Mouse (Mus musculus) ES-Bruce4 (cell line): ENCODE measurements around the gene Ppil2. TPM values are rescaled to one million over a fixed set of nuclear protein-coding genes. Genes with fewer than 3 reads are reported as not detected.

Experiments
- H3K27ac ChIP-seq: 2 replicates; pipeline ENCODE4 v1.5.1; 2012; ENCODE audit warnings: low read length, inconsistent platforms; ENCODE audit not compliant: insufficient read depth
- H3K27me3 ChIP-seq: 2 replicates; pipeline ENCODE4 v1.6.1; 2012; ENCODE audit warnings: mild to moderate bottlenecking, low read length, inconsistent platforms; ENCODE audit not compliant: control insufficient read depth, poor library complexity, insufficient read depth, severe bottlenecking
- H3K36me3 ChIP-seq: 2 replicates; pipeline ENCODE4 v1.6.1; 2012; ENCODE audit warnings: inconsistent platforms, mild to moderate bottlenecking, low read length, moderate library complexity; ENCODE audit not compliant: control insufficient read depth, poor library complexity, insufficient read depth, severe bottlenecking
- H3K4me1 ChIP-seq: one replicate; pipeline ENCODE4 v1.8.1; 2011; ENCODE audit warnings: low read length; ENCODE audit not compliant: control insufficient read depth, insufficient read depth
- H3K4me3 ChIP-seq: 2 replicates; pipeline ENCODE4 v1.5.1; 2011; ENCODE audit warnings: low read depth, mild to moderate bottlenecking, low read length
- H3K9ac ChIP-seq: 2 replicates; pipeline ENCODE4 v1.6.1; 2012; ENCODE audit warnings: low read depth, mild to moderate bottlenecking, inconsistent platforms; ENCODE audit not compliant: poor library complexity, severe bottlenecking
- H3K9me3 ChIP-seq: replicated peaks from 2 replicates; pipeline ENCODE4 v1.6.1; 2012; ENCODE audit warnings: mild to moderate bottlenecking, low read length, inconsistent platforms; ENCODE audit not compliant: control insufficient read depth, poor library complexity, insufficient read depth, severe bottlenecking
- CTCF ChIP-seq: IDR thresholded peaks from one replicate; pipeline ENCODE4 v1.8.1; 2011; ENCODE audit warnings: low read depth, low read length
- EP300 ChIP-seq: IDR thresholded peaks from 2 replicates; pipeline ENCODE4 v1.6.1; 2011; ENCODE audit warnings: low read depth, low read length; ENCODE audit not compliant: insufficient read depth
- POLR2A ChIP-seq: IDR thresholded peaks from one replicate; pipeline ENCODE4 v1.8.1; 2011; ENCODE audit warnings: low read length; ENCODE audit not compliant: insufficient read depth
- polyA plus RNA-seq: library from polyadenylated mRNA; stranded (reverse); fragments of >200 nt; gene quantifications from 2 replicates; pipeline ENCODE4 v1.2.4, GENCODE M21; 2011; ENCODE audit warnings: low read depth; ENCODE audit not compliant: missing spikeins, insufficient read depth, insufficient read length

The Ppil2 gene
- polyA plus RNA-seq, 1 experiment: 139 TPM

GRCm38 (mm10) chr16:17147391-17147929, 36.4 kb upstream of the Ppil2 start:
- Histone ChIP-seq H3K4me1 (no peaks in the 10 kb centered on the region), H3K36me3 (peaks cover 1% of the 10 kb centered on the region; the same call in 1 of the 2 replicates), H3K27ac (no peak overlapping the region), H3K9me3 (no peaks in the 10 kb centered on the region), H3K9ac (peak overlapping the region; percentile 66), H3K27me3 (no peaks in the 10 kb centered on the region), H3K4me3 (peak overlapping the region; percentile 69)
- TF ChIP-seq CTCF (no peak), EP300 (0 out of 2 replicates have a peak, but pooled peaks have one; percentile 20)

- Histone ChIP-seq H3K27me3 (no peaks in the 10 kb centered on the region), H3K4me3 (peak within 1 kb of the TSS; percentile 69), H3K27ac (no peak within 1 kb of the TSS)
These were observed 35.7 kb upstream of the Ppil2 start, which contains the start of gene Ccdc116 for GRCm38 (mm10) chr16:17146772-17147235. TSS of gene Ccdc116 (minus strand) at chr16:17147229.

GRCm38 (mm10) chr16:17144339-17144738, 33.3 kb upstream of the Ppil2 start, which contains the start of gene Ydjc:
TSS of gene Ydjc (plus strand) at chr16:17144621.
- H3K27me3 ChIP-seq: no peaks in the 10 kb centered on the region
- no peak within 1 kb of the TSS for H3K9ac ChIP-seq
- H3K4me1 ChIP-seq: no peaks in the 10 kb centered on the region
- no peak for TF ChIP-seq EP300
- TF ChIP-seq POLR2A: no peak
- no peak for TF ChIP-seq CTCF
- no peaks in the 10 kb centered on the region for H3K36me3 ChIP-seq
- peak within 1 kb of the TSS; percentile 4; the same call in 1 of the 2 replicates for H3K4me3 ChIP-seq
- no peaks in the 10 kb centered on the region for H3K9me3 ChIP-seq
- H3K27ac ChIP-seq: peak within 1 kb of the TSS; percentile 34

More at GRCm38 (mm10) chr16:17146772-17147235, 35.7 kb upstream of the Ppil2 start, which contains the start of gene Ccdc116:
- Histone ChIP-seq H3K4me1 (no peaks in the 10 kb centered on the region), H3K9me3 (no peaks in the 10 kb centered on the region), H3K9ac (peak within 1 kb of the TSS; percentile 66), H3K36me3 (no peaks in the 10 kb centered on the region)
- TF ChIP-seq EP300: 0 out of 2 replicates have a peak, but pooled peaks have one; percentile 33
- TF ChIP-seq CTCF: peak; percentile 41
- TF ChIP-seq POLR2A: peak; percentile 61

- no peak for TF ChIP-seq POLR2A
- TF ChIP-seq EP300: no peak
- TF ChIP-seq CTCF: no peak
- no peaks in the 10 kb centered on the region for H3K36me3 ChIP-seq
- H3K27ac ChIP-seq: no peak overlapping the region
- no peak overlapping the region for H3K4me3 ChIP-seq
- no peaks in the 10 kb centered on the region for H3K27me3 ChIP-seq
- H3K4me1 ChIP-seq: no peaks in the 10 kb centered on the region
- H3K9me3 ChIP-seq: no peaks in the 10 kb centered on the region
- no peak overlapping the region for H3K9ac ChIP-seq
These were observed 26.3 kb upstream of the Ppil2 start for GRCm38 (mm10) chr16:17137355-17137754.

DNA sequence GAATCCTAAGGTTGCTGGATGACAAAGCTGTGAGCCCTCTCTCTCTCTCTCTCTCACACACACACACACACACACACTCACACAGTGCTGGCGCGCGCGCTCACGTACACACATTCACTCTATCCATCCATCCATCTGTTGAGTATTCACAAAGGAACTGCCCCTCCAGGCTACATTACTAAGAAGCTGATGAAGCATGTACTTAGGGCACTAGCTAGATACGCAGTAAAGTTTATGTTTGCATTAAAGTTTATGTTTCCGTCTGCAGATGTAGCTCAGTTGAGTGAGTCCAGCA, 21.8 kb upstream of the Ppil2 start:
- peak overlapping the region; percentile 63 for H3K9ac ChIP-seq
- no peaks in the 10 kb centered on the region for H3K36me3 ChIP-seq
- no peaks in the 10 kb centered on the region for H3K9me3 ChIP-seq
- no peaks in the 10 kb centered on the region for H3K4me1 ChIP-seq
- TF ChIP-seq CTCF (no peak), EP300 (no peak), POLR2A (no peak)
- peak overlapping the region; percentile 43; the same call in 1 of the 2 replicates for H3K4me3 ChIP-seq
- H3K27me3 ChIP-seq: no peaks in the 10 kb centered on the region
- H3K27ac ChIP-seq: no peak overlapping the region

DNA sequence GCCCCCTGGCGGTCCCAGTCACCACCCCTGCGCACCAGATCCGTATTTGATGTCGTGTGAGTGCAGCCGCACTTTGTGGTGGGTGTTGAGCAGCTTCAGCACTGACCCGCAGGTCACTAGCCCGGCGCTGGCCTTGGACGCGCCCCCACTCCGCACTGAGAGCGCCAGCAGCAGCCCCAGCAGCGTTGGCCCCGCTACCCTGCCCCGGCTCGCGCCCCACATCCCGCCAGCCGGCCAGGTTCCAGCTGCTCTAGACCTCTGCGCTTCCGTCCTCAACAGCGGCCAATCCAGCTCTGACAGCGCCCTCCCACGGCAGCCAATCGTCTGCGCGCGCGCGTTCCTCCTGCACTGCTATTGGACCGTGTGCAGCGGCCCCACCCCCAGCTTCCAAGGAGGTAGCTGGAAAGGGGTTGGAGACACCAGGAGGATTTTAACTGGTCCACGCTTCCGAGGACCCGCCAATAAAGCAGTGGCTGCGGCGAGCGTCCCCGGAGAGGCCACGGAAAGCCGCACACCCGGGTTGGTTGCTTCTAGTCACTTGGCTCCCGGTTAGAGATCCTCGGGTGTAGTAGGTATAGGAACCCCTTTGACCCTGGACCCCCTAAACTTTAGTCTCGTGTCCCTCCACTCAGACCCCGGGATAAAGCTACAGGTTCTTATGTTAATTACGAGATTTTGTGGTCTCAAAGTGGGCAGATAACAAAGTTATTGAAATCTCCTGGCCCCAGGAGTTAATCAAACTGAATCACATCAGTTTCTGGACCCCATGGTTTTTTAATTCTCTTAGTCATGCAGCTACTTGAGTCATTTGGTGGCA, 21.2 kb upstream of the Ppil2 start, which contains the start of gene Sdf2l1:
Gene Sdf2l1 (minus strand): TSS at position 295 of the 817 bp plus-strand sequence.
- H3K4me3 ChIP-seq: peak within 1 kb of the TSS; percentile 89

More for the DNA sequence above, 21.2 kb upstream of the Ppil2 start, which contains the start of gene Sdf2l1:
- H3K9ac ChIP-seq: peak within 1 kb of the TSS; percentile 78
- H3K27me3 ChIP-seq: no peaks in the 10 kb centered on the region
- H3K4me1 ChIP-seq: no peaks in the 10 kb centered on the region
- H3K36me3 ChIP-seq: no peaks in the 10 kb centered on the region
- TF ChIP-seq EP300: no peak
- peak; percentile 63 for TF ChIP-seq CTCF
- peak; percentile 46 for TF ChIP-seq POLR2A
- no peak within 1 kb of the TSS for H3K27ac ChIP-seq
- no peaks in the 10 kb centered on the region for H3K9me3 ChIP-seq
